Mouse (Mus musculus): ENCODE results near the gene Hoxa7.
A peak's percentile ranks its signal among the peaks of the same experiment; 100 is the strongest.

Hoxa7 gene

DNA sequence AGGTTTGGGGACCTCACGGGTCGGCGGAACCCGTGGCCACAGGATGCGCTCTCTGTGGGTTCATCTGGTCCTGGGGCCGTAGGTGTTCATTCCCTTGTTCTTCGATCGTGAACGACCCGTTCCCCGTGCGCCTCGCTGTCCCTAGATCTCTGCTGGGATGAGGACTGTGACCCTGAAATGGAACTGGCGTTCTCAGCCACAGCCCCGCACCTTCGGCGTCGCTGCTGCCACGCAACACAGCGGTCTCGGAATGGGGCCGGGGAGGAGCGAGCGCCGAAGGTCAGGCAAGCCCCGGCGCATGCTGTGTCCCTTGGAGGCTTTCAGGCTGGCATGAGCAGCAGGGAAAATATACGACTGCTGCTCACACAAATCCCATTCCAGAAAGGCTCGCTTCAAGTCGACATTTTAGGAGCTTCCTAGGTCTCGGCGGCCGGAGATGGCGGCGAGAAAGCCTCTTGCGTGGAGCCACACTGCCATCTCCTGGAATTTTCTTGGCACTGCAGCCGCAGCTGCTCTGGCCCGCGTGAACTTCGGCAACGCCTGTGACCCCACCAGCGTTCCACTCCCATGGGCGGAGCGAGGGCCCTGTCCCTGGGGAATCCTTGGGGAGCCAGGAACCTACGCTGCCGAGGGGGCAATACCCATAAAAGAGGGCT lies at the start of gene Hoxa7:
Gene Hoxa7, minus strand, starts transcription at position 518 of the 656 bp plus-strand sequence.
- DNase-seq (ENCODE audit: low read depth in 2 of 2, low spot score in 2 of 2) = peak; percentile 76 to 78

DNA sequence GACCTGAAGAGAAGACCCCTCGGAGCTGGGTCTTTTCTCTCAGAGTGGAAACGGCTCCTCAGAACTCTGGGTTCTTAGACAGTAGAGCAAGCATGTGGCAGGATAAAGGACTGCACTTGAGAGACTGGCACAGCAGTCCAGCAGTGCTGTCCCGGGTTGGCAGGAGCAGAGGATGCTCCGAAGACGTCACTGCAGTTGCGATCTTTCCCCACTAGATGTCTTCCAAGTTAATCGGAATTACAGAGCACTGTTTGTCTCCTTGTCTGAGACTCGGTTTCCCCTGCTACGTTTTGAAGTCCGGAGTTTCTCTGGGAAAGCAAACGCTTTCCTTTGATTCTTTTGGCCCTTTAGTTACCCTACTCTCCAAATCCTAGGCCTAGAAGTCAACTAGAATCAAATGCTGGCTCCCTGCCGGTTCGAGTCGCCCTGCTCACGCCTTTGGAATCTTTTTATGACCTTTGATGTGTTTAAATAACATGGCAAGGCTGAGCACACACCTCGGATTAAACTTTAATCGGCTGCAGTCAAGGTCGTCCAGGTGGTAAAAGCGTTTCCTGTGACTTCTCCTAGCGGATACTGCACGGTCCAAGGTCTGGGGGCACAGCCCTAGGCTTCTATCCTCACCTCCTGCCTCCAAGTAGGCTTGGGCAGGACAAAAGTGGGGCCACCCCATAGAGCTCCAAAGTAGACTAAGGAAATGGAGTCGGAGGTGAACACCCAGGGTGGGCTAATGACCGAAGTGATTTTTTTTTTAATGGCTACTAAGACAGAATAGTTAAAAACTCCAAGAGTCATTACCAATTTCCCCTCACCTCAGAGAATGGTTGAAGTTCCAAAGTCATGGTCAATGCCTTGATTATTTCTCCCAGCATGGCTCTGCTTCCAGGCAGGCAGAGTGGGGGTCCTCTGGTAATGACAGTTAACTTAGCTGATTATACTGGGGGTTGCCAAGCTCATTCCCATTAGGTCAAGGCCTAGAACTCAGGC lies 49.1 kb upstream of the Hoxa7 start:
- DNase-seq (ENCODE audit: low read depth in 2 of 2, low spot score in 2 of 2) = no peak

DNA sequence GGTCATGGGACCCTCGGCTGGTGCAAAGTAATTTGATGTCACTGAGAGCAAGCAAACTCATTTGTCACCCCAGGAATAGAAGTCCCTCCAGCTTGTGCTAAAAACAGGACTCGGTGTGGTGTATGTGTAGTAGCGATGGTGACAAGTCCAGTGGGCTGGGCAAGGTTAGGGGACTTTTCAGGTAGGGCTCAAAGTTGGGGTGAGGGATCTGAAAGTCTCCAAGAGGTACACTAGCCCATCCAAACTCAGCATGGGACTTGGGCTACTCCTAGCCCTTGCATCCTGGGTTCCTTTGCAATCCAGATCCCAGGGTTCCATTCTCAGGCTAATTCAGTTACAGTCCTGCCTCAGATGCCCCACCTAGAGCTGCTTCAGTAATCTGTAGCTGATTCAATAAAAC lies 47.1 kb upstream of the Hoxa7 start:
- no peak for DNase-seq (ENCODE audit: low read depth in 2 of 2, low spot score in 2 of 2)

DNA sequence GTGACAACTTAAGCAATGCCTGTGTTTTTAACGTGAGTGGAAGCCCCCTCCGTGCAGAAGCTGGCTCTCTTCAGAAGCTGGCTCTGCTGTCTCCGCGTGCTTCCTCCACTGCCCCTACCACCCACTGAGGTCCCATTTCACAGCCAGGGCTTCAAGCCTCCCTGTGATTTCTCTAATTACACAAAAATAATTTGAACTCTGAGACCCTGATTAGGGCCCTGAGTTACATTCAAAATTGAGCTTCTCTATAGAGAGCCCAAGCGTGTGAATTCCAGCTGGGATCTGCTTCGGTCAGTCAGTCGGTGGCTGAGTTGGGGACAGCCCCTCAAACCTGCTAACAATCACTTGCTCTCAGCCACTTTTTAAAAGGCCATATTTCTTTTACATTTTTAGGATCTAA lies 46.7 kb upstream of the Hoxa7 start:
- no peak for DNase-seq (ENCODE audit: low read depth in 2 of 2, low spot score in 2 of 2)

DNA sequence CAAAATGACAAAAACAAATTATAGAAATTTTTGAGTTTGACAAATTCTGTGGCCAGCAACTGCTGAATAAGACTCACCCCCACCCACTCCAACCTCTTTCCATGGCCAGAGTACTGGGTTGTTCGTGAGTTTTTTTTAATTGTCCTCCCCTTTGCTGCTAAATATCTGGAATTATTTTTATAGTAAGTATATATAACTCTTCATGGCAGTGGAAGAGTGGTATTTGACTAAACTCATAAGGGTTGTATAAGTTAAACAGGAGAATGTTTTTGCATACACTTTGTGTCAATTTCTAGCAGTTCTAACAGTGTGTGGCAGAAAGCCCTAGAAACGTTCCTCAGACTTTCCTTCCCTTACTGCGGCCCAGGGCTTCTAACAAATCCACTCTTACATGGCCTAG lies 46.0 kb upstream of the Hoxa7 start:
- no peak for DNase-seq (ENCODE audit: low read depth in 2 of 2, low spot score in 2 of 2)

DNA sequence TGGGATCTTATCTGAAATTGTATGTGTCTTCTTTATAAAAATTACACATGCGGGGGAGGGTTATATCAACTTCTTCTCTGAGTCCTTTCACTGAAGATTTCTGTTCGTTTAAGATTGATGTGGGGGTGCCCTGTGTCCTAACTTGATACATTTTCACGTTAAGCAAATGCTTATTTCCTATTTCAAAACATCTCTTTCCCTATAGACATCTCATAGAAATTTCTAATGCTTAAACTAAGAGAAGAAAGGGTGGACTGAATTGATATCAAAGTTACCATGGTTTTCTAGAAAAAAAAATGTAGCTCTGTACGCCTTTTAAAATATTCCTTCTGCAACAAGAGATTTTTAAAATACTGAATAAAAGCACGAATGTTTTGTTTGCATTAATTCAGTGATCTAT lies 45.6 kb upstream of the Hoxa7 start:
- no peak for DNase-seq (ENCODE audit: low read depth in 2 of 2, low spot score in 2 of 2)

DNA sequence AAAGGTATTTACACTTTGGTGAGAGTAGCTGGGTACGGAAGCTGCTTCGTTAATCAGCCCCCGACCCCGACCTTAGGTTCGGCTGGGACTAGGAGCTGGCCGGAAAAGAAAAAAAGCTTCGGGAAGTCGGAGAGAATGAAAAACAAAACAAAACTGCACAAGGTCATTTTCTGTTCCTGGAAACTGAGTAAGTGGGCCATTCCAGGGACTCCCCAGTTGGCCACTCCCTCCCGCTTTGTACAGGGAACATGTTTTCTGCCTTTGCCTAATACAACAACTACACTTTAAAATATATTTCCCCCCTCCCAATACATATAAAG lies 45.0 kb upstream of the Hoxa7 start:
- no peak for DNase-seq (ENCODE audit: low read depth in 2 of 2, low spot score in 2 of 2)

DNA sequence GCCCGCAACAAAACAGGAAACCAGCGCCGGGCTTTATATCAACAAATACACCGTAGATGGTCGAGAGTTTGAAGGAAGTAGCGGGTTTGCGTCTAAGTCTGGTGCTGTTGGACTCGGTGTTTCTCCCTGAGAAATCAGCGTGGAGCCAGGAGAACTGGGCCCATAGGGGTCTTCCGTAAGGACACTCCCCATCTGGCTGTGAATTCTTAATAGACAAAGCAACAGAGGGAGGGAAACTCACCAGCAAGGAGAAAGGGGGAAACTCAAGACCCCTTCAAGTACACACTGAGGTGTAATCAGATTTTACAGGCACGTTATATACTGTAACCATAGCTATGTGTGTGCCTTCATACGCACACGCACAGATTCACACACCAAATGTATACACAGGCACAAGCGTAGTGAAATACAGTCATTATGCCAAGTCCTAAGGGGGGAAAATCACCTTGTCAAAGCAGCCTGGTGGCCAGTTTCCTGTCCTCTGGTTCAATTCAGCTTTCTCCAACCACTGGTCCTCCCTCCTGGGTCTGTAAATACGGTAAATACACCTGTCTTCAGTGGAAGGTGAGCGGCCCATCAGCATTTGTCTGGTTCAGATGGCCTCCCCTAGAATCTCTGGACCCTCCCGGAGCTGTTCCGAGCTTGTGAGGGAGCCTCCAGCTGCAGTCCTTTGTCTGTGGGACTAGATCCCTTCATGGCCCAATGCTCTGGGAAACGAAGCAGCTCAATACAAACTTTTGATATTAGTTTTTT lies 44.4 kb upstream of the Hoxa7 start:
- no peak for DNase-seq (ENCODE audit: low read depth in 2 of 2, low spot score in 2 of 2)

DNA sequence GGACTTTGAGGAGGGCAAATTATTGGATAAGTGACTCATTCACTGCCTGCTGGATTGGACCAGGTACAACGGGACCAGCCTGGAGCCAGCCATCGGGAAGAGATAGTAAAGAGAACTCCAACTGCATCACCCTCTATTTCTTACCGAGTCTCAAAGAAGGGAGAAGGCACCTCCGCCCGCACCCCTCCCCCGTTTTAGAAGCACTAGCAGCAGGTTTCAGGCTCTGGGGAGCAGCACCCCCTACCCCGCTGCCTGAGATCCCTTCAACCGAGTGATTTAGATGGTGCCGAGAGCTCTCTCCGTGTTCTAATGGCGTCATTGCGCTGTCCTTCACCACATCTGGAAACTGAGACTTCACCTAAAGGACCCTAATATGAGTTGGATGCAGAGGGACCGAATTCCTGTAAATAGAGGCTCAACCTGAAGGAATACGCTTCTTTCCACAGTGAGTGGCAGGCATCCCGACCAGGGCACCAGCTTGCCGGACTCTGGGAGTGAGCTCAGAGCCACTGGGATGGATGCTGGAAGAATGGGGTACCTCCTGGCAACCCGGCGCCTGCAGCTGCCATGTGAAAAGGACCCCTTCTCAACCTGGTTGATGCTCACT lies 43.8 kb upstream of the Hoxa7 start:
- DNase-seq (ENCODE audit: low read depth in 2 of 2, low spot score in 2 of 2) = no peak

DNA sequence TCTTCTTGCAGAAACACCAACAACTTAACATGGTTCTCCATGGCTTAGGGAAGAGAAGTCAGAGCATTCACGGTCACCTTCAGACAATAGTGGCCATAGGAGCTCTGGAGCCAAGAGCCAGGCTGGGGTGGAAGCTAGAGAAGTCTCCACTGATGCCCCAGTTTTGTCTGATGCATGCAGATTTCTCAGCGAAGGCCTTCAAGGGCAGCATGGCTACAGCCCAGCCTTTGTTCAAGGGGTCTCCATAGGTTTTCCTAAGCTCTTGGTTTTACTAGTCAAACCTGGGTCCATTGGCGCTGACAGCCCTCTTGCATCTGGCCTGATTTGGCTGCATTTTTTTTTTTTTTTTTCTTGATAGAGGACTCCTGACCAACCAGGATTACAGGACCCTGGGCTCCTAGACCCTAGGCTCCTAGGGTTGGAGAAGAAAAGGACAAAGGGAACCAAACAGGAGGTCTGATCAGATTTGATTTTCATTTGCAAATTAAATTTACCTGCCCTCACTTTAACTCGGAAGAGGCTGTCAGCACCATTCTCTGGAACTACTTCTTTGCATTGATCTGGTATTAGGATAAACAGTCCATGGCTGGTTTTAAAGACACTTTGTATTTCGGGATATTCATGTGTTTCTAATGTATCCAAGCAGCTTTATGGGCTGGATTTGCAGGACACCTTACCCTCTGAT lies 42.6 kb upstream of the Hoxa7 start:
- DNase-seq (ENCODE audit: low read depth in 2 of 2, low spot score in 2 of 2) = no peak

DNA sequence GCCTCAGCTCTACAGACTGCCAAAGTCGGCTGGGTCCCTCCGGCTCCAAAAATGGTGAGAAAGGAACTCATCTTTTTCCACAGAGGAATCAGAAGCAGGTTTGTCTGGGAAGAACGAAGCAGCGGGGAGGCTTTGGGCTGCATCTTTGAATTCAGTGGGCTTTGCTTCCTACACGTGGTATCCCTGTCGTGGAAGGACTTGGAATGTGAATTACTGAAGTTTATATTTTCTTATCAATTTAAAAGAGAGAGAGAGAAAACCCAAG lies 41.6 kb upstream of the Hoxa7 start:
- no peak for DNase-seq (ENCODE audit: low read depth in 2 of 2, low spot score in 2 of 2)

DNA sequence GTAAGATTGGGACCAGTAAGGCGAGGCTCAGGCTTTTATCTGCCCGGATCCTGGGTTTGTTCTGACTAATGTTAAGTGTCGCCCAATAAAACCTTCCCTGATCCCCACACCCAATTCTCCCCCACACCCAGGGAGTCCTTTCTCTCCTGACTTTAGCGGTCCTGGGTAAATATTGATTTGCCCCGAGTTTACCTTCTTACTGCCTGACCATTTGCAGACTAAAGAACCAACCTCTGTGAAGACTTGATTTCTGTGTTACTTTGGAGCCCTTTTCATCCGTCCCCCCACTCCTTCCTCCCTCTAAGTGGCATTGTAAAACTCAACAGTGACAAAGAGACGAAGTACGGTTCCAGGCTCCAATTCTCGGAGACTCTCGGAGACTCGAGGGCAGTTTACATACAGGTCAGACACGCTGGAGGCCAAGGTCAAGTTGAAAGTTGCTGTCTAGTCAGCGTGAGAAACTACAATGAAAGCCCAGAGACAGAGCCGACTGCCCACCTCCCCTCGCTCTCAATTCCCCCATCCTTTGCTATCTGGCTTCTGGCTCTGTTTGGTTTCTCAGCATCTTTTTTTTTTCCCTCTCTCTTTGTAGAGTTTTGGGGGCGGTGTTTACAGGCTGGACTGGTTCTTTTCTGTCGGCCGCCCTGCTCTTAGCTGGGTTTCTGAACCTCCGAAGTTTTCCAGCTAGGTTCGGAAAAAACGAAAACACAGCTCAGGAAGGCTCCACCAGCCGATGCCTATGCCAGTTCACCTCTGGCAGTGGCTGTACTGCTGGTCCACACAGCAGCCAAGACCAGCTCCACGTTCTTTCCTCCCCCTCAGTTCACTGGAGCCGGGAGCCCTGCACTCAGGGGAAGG lies 41.0 kb upstream of the Hoxa7 start:
- DNase-seq (ENCODE audit: low read depth in 2 of 2, low spot score in 2 of 2) = no peak

DNA sequence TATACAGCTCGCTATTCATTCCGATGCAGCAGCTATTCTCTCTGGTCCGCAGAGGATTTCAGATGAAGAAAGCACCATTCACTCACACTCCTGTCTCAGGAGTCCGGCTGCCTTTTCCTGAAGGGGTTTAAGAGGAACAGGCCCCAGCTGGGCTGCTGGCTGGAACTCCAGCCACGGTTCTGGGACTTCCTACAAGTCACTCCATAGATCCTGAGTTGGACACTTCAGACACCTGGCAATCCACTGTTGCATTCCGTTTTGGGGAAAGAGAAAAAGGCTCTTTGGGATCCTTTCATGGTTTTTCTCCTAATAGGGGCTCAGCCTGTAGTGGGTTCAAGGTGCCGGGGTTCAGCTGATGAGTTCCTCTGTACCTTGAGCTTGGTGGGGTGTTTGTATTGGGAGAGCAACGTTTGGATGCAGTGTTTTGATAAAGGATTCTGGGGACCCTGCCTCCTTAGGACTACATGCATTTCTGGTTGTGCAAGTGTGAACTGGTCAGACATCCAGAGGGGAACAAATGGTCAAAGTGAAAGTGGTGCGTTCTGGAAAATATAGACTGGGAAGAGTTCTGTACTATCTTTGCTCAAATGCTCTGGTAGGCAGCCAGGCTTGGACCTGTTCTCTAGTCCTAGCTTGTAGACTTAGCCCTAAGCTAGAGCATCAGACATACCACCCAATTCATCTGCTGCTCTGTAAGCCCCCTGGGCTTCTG lies 40.3 kb upstream of the Hoxa7 start:
- no peak for DNase-seq (ENCODE audit: low read depth in 2 of 2, low spot score in 2 of 2)

DNA sequence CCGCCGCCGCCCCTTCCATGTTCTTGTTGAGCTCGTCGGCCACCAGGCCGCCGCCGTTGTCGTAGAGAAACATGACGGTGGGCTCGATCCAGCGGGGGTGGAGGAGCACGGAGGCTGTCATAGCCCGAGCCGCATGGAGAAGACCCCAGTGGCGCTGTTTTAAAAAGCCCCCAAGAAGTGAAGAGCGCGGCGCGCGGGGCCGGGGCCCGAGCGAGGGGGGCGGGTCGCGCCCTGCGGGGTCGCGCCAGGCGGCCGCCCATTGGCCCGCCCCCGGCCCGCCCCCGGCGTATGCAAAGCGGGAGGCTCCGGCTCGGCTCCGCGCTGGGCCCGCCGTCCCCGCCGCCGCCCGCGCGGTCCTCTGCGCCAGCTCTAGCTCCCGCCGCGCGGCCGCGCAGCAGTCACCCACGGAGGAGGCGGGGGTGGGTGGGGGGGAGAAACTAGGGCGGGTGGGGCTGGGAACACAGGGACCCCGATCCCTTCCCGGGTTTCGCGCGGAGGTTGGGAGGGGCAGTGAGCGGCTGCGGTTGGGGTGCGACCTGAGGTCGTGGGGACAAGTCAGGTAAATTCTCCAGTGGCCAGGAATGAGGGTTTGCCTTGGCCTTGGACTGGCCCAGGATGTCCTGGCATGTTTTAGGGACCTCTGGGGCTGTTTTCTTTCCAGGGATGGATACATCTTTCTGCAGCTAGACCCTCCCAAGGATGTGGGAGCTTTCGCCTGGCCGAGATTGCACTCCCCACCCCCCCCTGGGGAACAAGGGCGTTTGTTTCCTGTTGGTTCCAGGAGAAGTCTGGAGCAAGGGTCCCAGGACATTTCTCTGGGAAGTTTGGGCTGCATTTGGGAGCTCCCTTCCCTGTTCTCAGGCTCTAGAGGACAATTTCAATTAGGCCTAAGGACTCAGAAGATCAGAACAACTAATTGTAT lies 39.3 kb upstream of the Hoxa7 start, which contains the start of gene Hoxa13:
Gene Hoxa13, minus strand, starts transcription at position 227 of the 922 bp plus-strand sequence.
- DNase-seq (ENCODE audit: low read depth in 2 of 2, low spot score in 2 of 2) = no peak

DNA sequence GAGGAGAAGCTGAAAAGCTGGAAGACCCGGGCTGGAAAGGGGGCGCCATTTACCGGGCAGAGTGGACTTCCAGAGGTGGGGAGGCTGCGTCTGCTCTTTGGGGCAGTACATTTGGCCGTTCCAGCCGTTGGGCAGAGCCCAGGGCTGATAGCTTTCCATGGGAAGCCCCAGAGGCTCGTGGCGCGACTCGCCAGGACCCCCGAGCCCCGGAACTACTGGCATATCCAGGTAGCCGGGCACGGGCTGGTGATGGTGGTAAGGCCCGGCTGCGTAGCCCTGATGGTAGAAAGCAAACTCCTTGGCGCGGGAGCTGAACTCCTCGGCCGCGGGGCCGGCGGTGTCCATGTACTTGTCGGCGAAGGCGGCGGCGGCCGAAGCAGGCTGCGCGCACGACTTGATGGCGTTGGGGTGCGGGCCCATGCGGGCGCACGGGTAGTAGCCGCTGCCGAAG lies 38.2 kb upstream of the Hoxa7 start:
- DNase-seq (ENCODE audit: low read depth in 2 of 2, low spot score in 2 of 2) = no peak

DNA sequence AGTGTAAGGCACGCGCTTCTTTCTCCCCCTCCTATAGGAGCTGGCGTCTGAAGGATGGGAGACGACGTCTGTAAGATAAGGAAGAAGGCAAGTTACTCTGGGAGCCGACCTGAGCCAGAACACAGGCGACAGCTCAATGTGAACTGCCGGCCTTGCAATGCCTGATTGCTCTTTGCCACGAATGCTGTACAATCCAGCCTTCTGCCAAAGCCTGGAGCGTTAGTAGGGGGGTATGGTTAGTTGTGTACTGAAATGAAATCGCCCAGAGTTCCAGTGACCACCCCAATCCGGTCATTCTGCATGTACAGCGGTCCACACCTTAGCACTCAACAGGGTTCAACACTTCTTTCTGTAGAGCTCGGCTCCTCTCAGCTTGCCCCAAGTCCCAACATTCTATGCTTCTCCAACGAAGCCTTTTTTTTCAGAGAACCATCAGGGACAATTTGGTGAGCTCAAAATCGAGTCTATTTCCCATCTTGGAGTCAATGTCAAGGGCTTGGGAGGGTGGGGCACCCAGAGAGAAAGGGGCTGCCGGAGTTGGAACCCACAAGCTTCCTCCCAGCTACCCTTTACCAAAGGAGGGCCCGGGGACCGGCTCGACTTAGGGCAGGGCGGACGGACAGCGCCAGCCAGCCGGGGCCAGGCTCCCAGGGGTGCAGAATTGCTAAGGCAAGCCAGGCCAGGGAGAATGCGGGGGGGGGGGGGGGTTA lies 37.6 kb upstream of the Hoxa7 start:
- DNase-seq (ENCODE audit: low read depth in 2 of 2, low spot score in 2 of 2) = no peak

DNA sequence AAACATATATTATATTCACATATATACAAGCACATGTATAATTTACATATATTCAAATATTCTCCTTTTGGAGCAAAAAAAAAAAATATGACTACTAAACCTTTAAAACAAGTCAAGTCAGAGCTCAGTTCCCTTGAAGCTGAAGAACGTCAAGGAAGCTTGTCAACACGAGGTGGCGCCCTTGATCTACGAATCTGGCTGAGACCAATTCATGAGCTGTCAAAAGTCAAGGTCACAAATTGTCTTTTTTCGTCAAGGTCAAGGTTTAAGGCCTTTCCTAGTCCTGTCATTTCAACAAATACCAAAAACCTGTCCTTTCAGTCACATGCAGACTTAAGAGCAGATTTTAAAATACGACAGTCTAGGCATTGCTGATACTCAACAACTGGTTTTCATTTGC lies 35.3 kb upstream of the Hoxa7 start:
- DNase-seq (ENCODE audit: low read depth in 2 of 2, low spot score in 2 of 2) = peak; percentile 68 to 79

Measured in CD8-positive naive resting alpha-beta T cell, adult 2 months (primary cell).